25 mouse cellular contexts compared by ENCODE assay signal in the genomic region with DNA sequence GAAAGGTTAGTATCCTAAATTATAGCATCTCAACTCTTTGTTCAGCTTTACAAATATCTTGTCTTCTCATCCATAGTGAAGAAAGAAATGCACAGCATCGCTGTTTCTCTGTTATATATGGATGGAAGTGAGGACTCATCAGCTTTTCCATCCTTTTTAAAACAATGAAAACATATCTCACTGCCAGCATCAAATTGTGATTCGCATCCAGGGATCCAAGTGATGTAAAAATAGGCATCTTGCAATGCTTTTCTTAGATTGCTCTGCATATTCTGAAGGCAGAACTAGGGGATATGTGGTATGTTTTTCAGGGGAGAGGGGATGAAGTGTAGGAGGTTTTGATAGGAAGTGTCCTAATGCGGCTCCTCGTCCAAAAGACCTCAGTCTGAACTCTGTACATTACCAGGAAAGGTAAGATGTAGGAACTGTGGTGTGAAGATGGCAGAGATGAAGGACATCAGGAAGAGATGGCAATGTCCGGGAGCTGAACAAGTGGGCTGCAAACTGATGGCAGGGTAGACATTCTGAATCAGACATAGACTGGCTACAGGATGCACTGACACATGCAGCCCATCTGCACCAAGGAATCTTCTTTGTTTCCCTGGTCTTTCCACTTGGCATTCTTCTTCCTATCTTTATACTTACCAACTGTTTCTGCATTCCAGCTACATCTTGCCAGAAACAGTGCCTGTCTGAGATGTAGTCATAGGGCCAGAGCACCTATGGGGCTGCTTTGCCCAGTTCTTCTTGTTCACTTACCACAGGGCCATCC.
DNase-seq lines count a peak whose midpoint lies in the region; ATAC-seq and TF ChIP-seq lines count a peak whose summit lies in the region.
"Had no signal": no experiment of that assay in that cellular context is flagged by ENCODE, and none has a peak within 500 bp of the region (broad histone marks: within the 10 kb centered on the region; RNA-seq: fewer than 3 reads in every experiment).

No protein-coding gene starts in this region.

- no peak for TF ChIP-seq CTCF in layer of hippocampus, adult 2 months (conservative IDR thresholded peaks at IDR 0.05)
- no peak for TF ChIP-seq CTCF in cortical plate, adult 2 months (IDR thresholded peaks at IDR 0.05; ENCODE audit: extremely low read depth, insufficient read depth, low read length)
- no peak for TF ChIP-seq CTCF in left cerebral cortex, adult 2 months (IDR thresholded peaks at IDR 0.05)

- H3K9ac ChIP-seq in hindbrain, embryonic 13.5 days: no peak overlapping the region
- H3K9ac ChIP-seq: forebrain, embryonic 13.5 days; heart, embryonic 13.5 days; hindbrain, embryonic 15.5 days; liver, embryonic 14.5 days; midbrain, embryonic 13.5 days; neural tube, embryonic 13.5 days had no signal

- no peak overlapping the region for H3K4me2 ChIP-seq in hindbrain, embryonic 13.5 days
- H3K4me2 ChIP-seq: forebrain, embryonic 13.5 days; heart, embryonic 13.5 days; hindbrain, embryonic 15.5 days; midbrain, embryonic 13.5 days; neural tube, embryonic 13.5 days had no signal

- H3K36me3 ChIP-seq in hindbrain, embryonic 13.5 days: no peaks in the 10 kb centered on the region
- H3K36me3 ChIP-seq: heart, embryonic 13.5 days; hindbrain, embryonic 15.5 days; midbrain, embryonic 13.5 days; neural tube, embryonic 13.5 days had no signal

- no peak for ATAC-seq in hindbrain, embryonic 13.5 days (ENCODE audit: low FRiP score)
- ATAC-seq: activated CD4-positive, CD25-positive, alpha-beta regulatory T cell, adult 4 months; forebrain, embryonic 13.5 days; midbrain, embryonic 13.5 days had no signal

- 95% methylated on average over 5 of the region's 5 CpGs for WGBS in hindbrain, embryonic 13.5 days

- no peak for DNase-seq in layer of hippocampus, adult 2 months (ENCODE audit: low spot score in 2 of 2)
- DNase-seq in layer of hippocampus, adult 9-11 months: no peak
- peak in 1 of 2 experiments; percentile 13 for DNase-seq in left cerebral cortex, adult 2 months (ENCODE audit: extremely low spot score in 1 of 2, low spot score in 2 of 2)
- peak; percentile 69 for DNase-seq in telencephalon, adult 2 months (ENCODE audit: low read depth, low spot score)
- DNase-seq: adrenal gland, adult 2 months; adrenal gland, postnatal 36 days; gastrocnemius, adult 2 months; heart, postnatal 10 days; kidney, adult 2 months; kidney, postnatal 36 days; layer of hippocampus, postnatal 36 days; liver; lung, adult 2 months; lung, postnatal 10 days had no signal

- no peak for TF ChIP-seq POLR2A in cortical plate, adult 2 months (IDR thresholded peaks at IDR 0.05; ENCODE audit: extremely low read depth, insufficient read depth, low read length)

- intact Hi-C loops in left cerebral cortex, adult 2 months (cut with DNase I): loop anchor here (10.0 kb wide), 1 partner anchor 518 kb away; no protein-coding TSS in a partner anchor

- H3K9me3 ChIP-seq in hindbrain, embryonic 13.5 days: no peaks in the 10 kb centered on the region
- H3K9me3 ChIP-seq: forebrain, embryonic 13.5 days; heart, embryonic 13.5 days; hindbrain, embryonic 15.5 days; midbrain, embryonic 13.5 days; neural tube, embryonic 13.5 days had no signal

- no peak overlapping the region for H3K4me3 ChIP-seq in layer of hippocampus, adult 2 months
- no peak overlapping the region for H3K4me3 ChIP-seq in cortical plate, adult 2 months (ENCODE audit: insufficient read depth, low read length)
- no peak overlapping the region for H3K4me3 ChIP-seq in left cerebral cortex, adult 2 months
- no peak overlapping the region for H3K4me3 ChIP-seq in hindbrain, embryonic 13.5 days
- H3K4me3 ChIP-seq: forebrain, embryonic 13.5 days; gastrocnemius, adult 2 months; heart, embryonic 13.5 days; hindbrain, embryonic 15.5 days; midbrain, embryonic 13.5 days; neural tube, embryonic 13.5 days had no signal

- H3K27ac ChIP-seq in layer of hippocampus, adult 2 months: peak overlapping the region; percentile 47
- 0 out of 2 replicates have a peak overlapping the region, but pooled peaks have one; percentile 62 for H3K27ac ChIP-seq in cortical plate, adult 2 months (ENCODE audit: insufficient read depth, low read length)
- peak overlapping the region; percentile 75 for H3K27ac ChIP-seq in left cerebral cortex, adult 2 months
- H3K27ac ChIP-seq in hindbrain, embryonic 13.5 days: no peak overlapping the region
- H3K27ac ChIP-seq: forebrain, embryonic 13.5 days; gastrocnemius, adult 2 months; heart, embryonic 13.5 days; hindbrain, embryonic 15.5 days; liver, embryonic 14.5 days; macrophage; midbrain, embryonic 13.5 days; neural tube, embryonic 13.5 days had no signal

- peaks cover 6% of the 10 kb centered on the region; the same call in 1 of the 2 replicates for H3K4me1 ChIP-seq in cortical plate, adult 2 months (ENCODE audit: control insufficient read depth, insufficient read depth, low read length)
- H3K4me1 ChIP-seq in hindbrain, embryonic 13.5 days (replicated peaks): no peaks in the 10 kb centered on the region; the same call in 1 of the 2 replicates
- H3K4me1 ChIP-seq: forebrain, embryonic 13.5 days; heart, embryonic 13.5 days; hindbrain, embryonic 15.5 days; midbrain, embryonic 13.5 days; neural tube, embryonic 13.5 days had no signal

- peaks cover 9% of the 10 kb centered on the region for H3K27me3 ChIP-seq in hindbrain, embryonic 13.5 days
- H3K27me3 ChIP-seq: CH12.LX; forebrain, embryonic 13.5 days; heart, embryonic 13.5 days; hindbrain, embryonic 15.5 days; midbrain, embryonic 13.5 days had no signal
